In genomic region chr11:106522538-106522937, GRCm38 (mm10) we compare ENCODE assay signal across 17 mouse cellular contexts. TPM values are rescaled to one million over a fixed set of nuclear protein-coding genes. Genes with fewer than 3 reads are reported as not detected.
A peak's percentile ranks its signal among the peaks of the same experiment; 100 is the strongest.
DNase-seq lines count a peak whose midpoint lies in the region; ATAC-seq lines count a peak whose summit lies in the region.
"Had no signal": no experiment of that assay in that cellular context is flagged by ENCODE, and none has a peak within 500 bp of the region (broad histone marks: within the 10 kb centered on the region; RNA-seq: fewer than 3 reads in every experiment).

No protein-coding gene starts in this region.

- peak; percentile 60; the same call in 1 of the 2 replicates for ATAC-seq in kidney, embryonic 14.5 days (ENCODE audit: low FRiP score, low TSS enrichment)
- peak; percentile 21; the same call in 1 of the 2 replicates for ATAC-seq in midbrain, embryonic 16.5 days
- ATAC-seq in megakaryocyte-erythroid progenitor cell, adult 5-6 weeks (replicated peaks; ENCODE audit: low FRiP score, low TSS enrichment, poor library complexity, severe bottlenecking), result 0 out of 2 replicates have a peak, but pooled peaks have one; percentile 17
- ATAC-seq: activated CD4-positive, CD25-positive, alpha-beta regulatory T cell, adult 4 months; CD4-positive, CD25-positive, alpha-beta regulatory T cell, adult 4 months; intestine, embryonic 15.5 days had no signal

- H3K9ac ChIP-seq in kidney, embryonic 14.5 days (ENCODE audit: low read depth, low read length), result no peak overlapping the region
- H3K9ac ChIP-seq in midbrain, embryonic 16.5 days (ENCODE audit: low read depth, low read length), result no peak overlapping the region
- H3K9ac ChIP-seq: embryonic facial prominence, embryonic 12.5 days; heart, embryonic 13.5 days; intestine, embryonic 15.5 days; neural tube, embryonic 13.5 days had no signal

- H3K27me3 ChIP-seq in kidney, embryonic 14.5 days (ENCODE audit: control insufficient read depth, insufficient read depth, low read length), result no peaks in the 10 kb centered on the region
- no peaks in the 10 kb centered on the region for H3K27me3 ChIP-seq in midbrain, embryonic 16.5 days (ENCODE audit: control insufficient read depth, insufficient read depth, low read depth, low read length)
- H3K27me3 ChIP-seq in midbrain, embryonic 10.5 days (ENCODE audit: low read depth, poor library complexity, severe bottlenecking), result peaks cover 39% of the 10 kb centered on the region
- H3K27me3 ChIP-seq: embryonic facial prominence, embryonic 12.5 days; heart, embryonic 13.5 days; intestine, embryonic 15.5 days; neural tube, embryonic 13.5 days had no signal

- 32% methylated on average over 3 of the region's 3 CpGs for WGBS in kidney, embryonic 14.5 days
- WGBS in midbrain, embryonic 16.5 days, result 26% methylated on average over 3 of the region's 3 CpGs
- WGBS in midbrain, embryonic 10.5 days, result 53% methylated on average over 3 of the region's 3 CpGs

- H3K4me3 ChIP-seq in kidney, embryonic 14.5 days (ENCODE audit: low read length), result no peak overlapping the region
- no peak overlapping the region for H3K4me3 ChIP-seq in midbrain, embryonic 16.5 days (ENCODE audit: low read depth, low read length)
- no peak overlapping the region for H3K4me3 ChIP-seq in midbrain, embryonic 10.5 days
- H3K4me3 ChIP-seq: embryonic facial prominence, embryonic 12.5 days; heart, embryonic 13.5 days; intestine, embryonic 15.5 days; neural tube, embryonic 13.5 days had no signal

- H3K36me3 ChIP-seq in kidney, embryonic 14.5 days (ENCODE audit: control insufficient read depth, insufficient read depth, low read length), result no peaks in the 10 kb centered on the region; the same call in 1 of the 2 replicates
- no peaks in the 10 kb centered on the region for H3K36me3 ChIP-seq in midbrain, embryonic 16.5 days (ENCODE audit: control insufficient read depth, insufficient read depth, low read length)
- no peaks in the 10 kb centered on the region for H3K36me3 ChIP-seq in midbrain, embryonic 10.5 days
- H3K36me3 ChIP-seq: embryonic facial prominence, embryonic 12.5 days; intestine, embryonic 15.5 days had no signal

- H3K27ac ChIP-seq in kidney, embryonic 14.5 days (ENCODE audit: low read depth, low read length), result no peak overlapping the region
- H3K27ac ChIP-seq in midbrain, embryonic 16.5 days (ENCODE audit: low read length), result no peak overlapping the region
- no peak overlapping the region for H3K27ac ChIP-seq in midbrain, embryonic 10.5 days (replicated peaks)
- H3K27ac ChIP-seq: embryonic facial prominence, embryonic 12.5 days; heart, embryonic 13.5 days; intestine, embryonic 15.5 days had no signal

- H3K9me3 ChIP-seq in kidney, embryonic 14.5 days (ENCODE audit: control insufficient read depth, low read length), result no peaks in the 10 kb centered on the region
- H3K9me3 ChIP-seq in midbrain, embryonic 16.5 days (replicated peaks; ENCODE audit: control insufficient read depth, low read length, poor library complexity, severe bottlenecking), result no peaks in the 10 kb centered on the region
- no peaks in the 10 kb centered on the region for H3K9me3 ChIP-seq in midbrain, embryonic 10.5 days (replicated peaks)
- H3K9me3 ChIP-seq: embryonic facial prominence, embryonic 12.5 days; heart, embryonic 13.5 days; intestine, embryonic 15.5 days; neural tube, embryonic 13.5 days had no signal

- H3K4me2 ChIP-seq in kidney, embryonic 14.5 days (replicated peaks; ENCODE audit: low read depth, low read length), result no peak overlapping the region
- H3K4me2 ChIP-seq in midbrain, embryonic 16.5 days (ENCODE audit: low read length), result no peak overlapping the region
- H3K4me2 ChIP-seq: embryonic facial prominence, embryonic 12.5 days; heart, embryonic 13.5 days; intestine, embryonic 15.5 days; neural tube, embryonic 13.5 days had no signal

- H3K4me1 ChIP-seq in kidney, embryonic 14.5 days (ENCODE audit: control insufficient read depth, insufficient read depth, low read length), result no peaks in the 10 kb centered on the region
- peaks cover 6% of the 10 kb centered on the region for H3K4me1 ChIP-seq in midbrain, embryonic 16.5 days (ENCODE audit: control insufficient read depth, insufficient read depth, low read length)
- peaks cover 66% of the 10 kb centered on the region for H3K4me1 ChIP-seq in midbrain, embryonic 10.5 days
- H3K4me1 ChIP-seq: intestine, embryonic 15.5 days had no signal

- no peak for DNase-seq in kidney, adult 8-10 months
- DNase-seq in midbrain, embryonic 10.5 days (ENCODE audit: low spot score), result no peak
- DNase-seq in thymus, postnatal 4 days, result peak; percentile 69
- no peak for DNase-seq in frontal cortex, adult 2 months (ENCODE audit: extremely low spot score in 1 of 2, low spot score in 1 of 2)
- DNase-seq: cerebellum, postnatal 25 days; gastrocnemius, postnatal 36 days; kidney, postnatal 36 days; lung, postnatal 36 days had no signal

RNA-seq across cellular contexts. Expression of gene Ern1, which starts 34.9 kb away (rescaled TPM):
- polyA plus RNA-seq in kidney, embryonic 14.5 days (2014; fragmentation: Nextera tagmentation; extraction: Ambion mirVana), result 4.0 and 9.0 TPM in 2 replicates
- 4.8 and 5.9 TPM in 2 replicates for polyA plus RNA-seq in midbrain, embryonic 16.5 days (2015; fragmentation: Nextera tagmentation; extraction: Ambion mirVana)
- polyA plus RNA-seq in midbrain, embryonic 10.5 days (2016; fragmentation: Nextera tagmentation; extraction: Ambion mirVana), result 5.0 and 5.2 TPM in 2 replicates
- 13.7 and 14.2 TPM in 2 replicates for total RNA-seq in megakaryocyte-erythroid progenitor cell, adult 5-6 weeks (2014; fragmentation: Nextera tagmentation)
- total RNA-seq in megakaryocyte-erythroid progenitor cell, adult 5-6 weeks (2017), result 7.0 and 9.8 TPM in 2 replicates
- polyA plus RNA-seq in frontal cortex, adult 2 months (2012; rRNA removed), result 7.2 and 7.7 TPM in 2 replicates
